Comparison of ENCODE assay signal across 19 mouse cellular contexts in the genomic region with DNA sequence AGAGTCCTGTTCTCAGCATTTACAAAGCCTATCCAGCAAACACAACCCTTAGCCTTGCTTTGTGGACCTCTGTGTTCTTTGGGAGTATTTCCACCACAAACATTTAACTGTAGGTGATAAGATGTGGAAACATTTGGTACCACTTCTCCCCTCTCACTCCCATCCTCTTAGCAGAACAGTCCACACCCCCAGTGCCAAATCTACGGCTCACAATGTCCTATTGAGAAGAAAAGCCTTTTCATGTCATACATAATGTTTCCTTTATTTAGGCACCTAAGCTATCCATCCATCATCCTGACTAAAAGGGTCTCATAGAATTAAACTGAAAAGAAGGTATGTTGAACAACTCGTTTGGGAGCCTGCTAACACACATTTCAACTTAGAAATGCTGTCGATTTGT. TPM values are rescaled to one million over a fixed set of nuclear protein-coding genes. Genes with fewer than 3 reads are reported as not detected.
"Had no signal": no experiment of that assay in that cellular context is flagged by ENCODE, and none has a peak within 500 bp of the region (broad histone marks: within the 10 kb centered on the region; RNA-seq: fewer than 3 reads in every experiment).

No protein-coding gene starts in this region.

- H3K9me3 ChIP-seq: megakaryocyte, embryonic 14.5 days; midbrain, embryonic 13.5 days; midbrain, embryonic 15.5 days; neural tube, embryonic 12.5 days had no signal

- H3K27me3 ChIP-seq: megakaryocyte, embryonic 14.5 days; midbrain, embryonic 13.5 days; midbrain, embryonic 15.5 days; neural tube, embryonic 12.5 days had no signal

- H3K4me3 ChIP-seq: megakaryocyte, embryonic 14.5 days; midbrain, embryonic 13.5 days; midbrain, embryonic 15.5 days; neural tube, embryonic 12.5 days had no signal

- H3K4me2 ChIP-seq: lung, embryonic 14.5 days; midbrain, embryonic 11.5 days; midbrain, embryonic 13.5 days; midbrain, embryonic 15.5 days; neural tube, embryonic 12.5 days had no signal

- H3K36me3 ChIP-seq: midbrain, embryonic 13.5 days; midbrain, embryonic 15.5 days; neural tube, embryonic 12.5 days had no signal

- DNase-seq: lung, adult 18-20 months; lung, embryonic 14.5 days; lung, postnatal 10 days; right cerebral cortex, postnatal 14 days; thymus, adult 2 months; thymus, postnatal 25 days; thymus, postnatal 4 days had no signal

- H3K9ac ChIP-seq: liver, embryonic 14.5 days; lung, embryonic 14.5 days; midbrain, embryonic 13.5 days; midbrain, embryonic 15.5 days; neural tube, embryonic 12.5 days had no signal

- H3K4me1 ChIP-seq: megakaryocyte, embryonic 14.5 days; midbrain, embryonic 13.5 days; midbrain, embryonic 15.5 days; neural tube, embryonic 12.5 days had no signal

- ATAC-seq: midbrain, embryonic 13.5 days; midbrain, embryonic 15.5 days had no signal

- H3K27ac ChIP-seq: liver, embryonic 14.5 days; macrophage; midbrain, embryonic 13.5 days; midbrain, embryonic 15.5 days; neural tube, embryonic 12.5 days had no signal

RNA-seq across cellular contexts. Expression of gene Myoz2, which starts 9.2 kb away (rescaled TPM):
- total RNA-seq: megakaryocyte progenitor cell, adult 5-6 weeks; monocyte, adult 5-6 weeks; neutrophil, adult 5-6 weeks had no signal
- polyA plus RNA-seq: liver, embryonic 14.5 days; macrophage; midbrain, embryonic 11.5 days; midbrain, embryonic 13.5 days; midbrain, embryonic 15.5 days; midbrain, postnatal 0 days; spleen, adult 2 months had no signal
